Mouse (Mus musculus): ENCODE results near the gene Cadm1.

DNA sequence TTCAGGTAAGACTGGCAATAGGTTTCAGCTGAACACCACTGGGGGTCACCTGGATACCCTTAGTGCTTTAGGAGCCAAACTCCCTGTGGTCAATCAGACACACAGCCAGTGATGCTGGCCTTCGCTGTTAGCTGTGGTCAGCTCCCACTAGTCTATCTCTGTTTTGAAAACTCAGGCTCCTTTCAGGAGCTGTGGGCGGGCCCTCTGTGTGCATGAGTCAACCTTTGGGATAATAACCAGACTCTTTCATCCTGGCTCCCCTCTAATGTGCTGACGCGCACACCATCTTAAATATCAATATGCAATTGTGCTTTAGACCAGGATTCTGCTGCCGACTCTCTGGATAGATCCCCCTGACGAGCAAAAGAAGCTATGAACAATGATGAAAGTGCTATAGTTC lies 200.3 kb downstream of the Cadm1 start:
- TF ChIP-seq POLR2A (IDR thresholded peaks at IDR 0.05; ENCODE audit: control insufficient read depth in 1 of 2, insufficient read depth in 1 of 2, low read depth in 1 of 2, low read length in 2 of 2, poor library complexity in 1 of 2) (no peak), ZKSCAN1 (IDR thresholded peaks at IDR 0.05; ENCODE audit: low read depth, low read length) (no peak), CTCF (IDR thresholded peaks at IDR 0.05 in 2 of 3, conservative IDR thresholded peaks at IDR 0.05 in 1 of 3; ENCODE audit: control insufficient read depth in 1 of 3, insufficient read depth in 1 of 3, low read depth in 2 of 3, low read length in 3 of 3, poor library complexity in 1 of 3, severe bottlenecking in 1 of 3) (no peak), POLR2AphosphoS5 (IDR thresholded peaks at IDR 0.05; ENCODE audit: borderline replicate concordance, low read depth, low read length) (no peak)
